Mouse (Mus musculus) myocyte (in vitro differentiated cells): ENCODE measurements around the gene Tfrc. TPM values are rescaled to one million over a fixed set of nuclear protein-coding genes. Genes with fewer than 3 reads are reported as not detected.
A peak's percentile ranks its signal among the peaks of the same experiment; 100 is the strongest.

Experiments
- H3K27me3 ChIP-seq: one replicate; pipeline ENCODE4 v1.6.1; 2011; ENCODE audit not compliant: control insufficient read depth, insufficient read depth, insufficient read length
- H3K36me3 ChIP-seq: one replicate; pipeline ENCODE4 v1.6.1; 2011; ENCODE audit not compliant: control insufficient read depth, insufficient read depth
- H3K4me2 ChIP-seq: one replicate; pipeline ENCODE4 v1.6.1; 2011; ENCODE audit warnings: low read depth, control low read depth
- H3K4me3 ChIP-seq: one replicate; pipeline ENCODE4 v1.5.1; 2011; ENCODE audit warnings: mild to moderate bottlenecking, control low read depth, moderate library complexity
- H3K79me2 ChIP-seq: one replicate; pipeline ENCODE4 v1.6.1; 2011; ENCODE audit not compliant: control insufficient read depth, insufficient read depth
- H3ac ChIP-seq: one replicate; pipeline ENCODE4 v1.6.1; 2011; ENCODE audit not compliant: control insufficient read depth, insufficient read length
- CEBPB ChIP-seq: IDR thresholded peaks from 2 replicates; pipeline ENCODE4 v1.6.1; 2011; ENCODE audit warnings: mild to moderate bottlenecking, moderate library complexity; ENCODE audit not compliant: poor library complexity, insufficient read depth, severe bottlenecking
- E2F4 ChIP-seq: IDR thresholded peaks from one replicate; pipeline ENCODE4 v1.6.1; 2011; ENCODE audit warnings: mild to moderate bottlenecking, control low read depth, moderate library complexity; ENCODE audit not compliant: insufficient read depth
- MAX ChIP-seq: IDR thresholded peaks from one replicate; pipeline ENCODE4 v1.6.1; 2011; ENCODE audit warnings: low read depth, mild to moderate bottlenecking, control low read depth
- MYOD1 ChIP-seq, 3 experiments: IDR thresholded peaks; one replicate each; pipeline ENCODE4 v1.6.1; 2011; ENCODE audit warnings: control low read depth in 2 of 3, low read depth in 2 of 3, mild to moderate bottlenecking in 2 of 3, moderate library complexity in 1 of 3; ENCODE audit not compliant: insufficient read length in 2 of 3, control insufficient read depth in 1 of 3
- MYOG ChIP-seq, 3 experiments: IDR thresholded peaks; one replicate each; pipeline ENCODE4 v1.6.1; 2011; ENCODE audit warnings: control low read depth in 2 of 3, low read depth in 2 of 3, mild to moderate bottlenecking in 2 of 3; ENCODE audit not compliant: insufficient read length in 2 of 3, control insufficient read depth in 1 of 3, insufficient read depth in 1 of 3
- POLR2A ChIP-seq: IDR thresholded peaks from one replicate; pipeline ENCODE4 v1.6.1; 2011; ENCODE audit warnings: low read depth, mild to moderate bottlenecking, control low read depth, moderate library complexity; ENCODE audit not compliant: insufficient read length
- POLR2AphosphoS2 ChIP-seq: IDR thresholded peaks from one replicate; pipeline ENCODE4 v1.6.1; 2011; ENCODE audit warnings: low read depth, control low read depth; ENCODE audit not compliant: insufficient read length
- REST ChIP-seq: IDR thresholded peaks from one replicate; pipeline ENCODE4 v1.6.1; 2011; ENCODE audit warnings: mild to moderate bottlenecking, control low read depth, moderate library complexity; ENCODE audit not compliant: insufficient read depth, insufficient read length
- SRF ChIP-seq: IDR thresholded peaks from one replicate; pipeline ENCODE4 v1.6.1; 2011; ENCODE audit warnings: low read depth; ENCODE audit not compliant: control insufficient read depth, insufficient read length
- TCF12 ChIP-seq: IDR thresholded peaks from one replicate; pipeline ENCODE4 v1.6.1; 2011; ENCODE audit warnings: mild to moderate bottlenecking, control low read depth; ENCODE audit not compliant: poor library complexity, insufficient read depth, severe bottlenecking
- TCF3 ChIP-seq: IDR thresholded peaks from one replicate; pipeline ENCODE4 v1.6.1; 2011; ENCODE audit warnings: low read depth, control low read depth; ENCODE audit not compliant: insufficient read length
- USF1 ChIP-seq: IDR thresholded peaks from one replicate; pipeline ENCODE4 v1.6.1; 2011; ENCODE audit warnings: low read depth, mild to moderate bottlenecking, control low read depth, moderate library complexity
- polyA plus RNA-seq: library from polyadenylated mRNA; unstranded; fragments of >200 nt; fragmentation: generic; extraction: Trizol; gene quantifications from one replicate; pipeline ENCODE4 v1.2.1, GENCODE M21; 2012; ENCODE audit warnings: missing spikeins

Gene Tfrc
- polyA plus RNA-seq, 1 experiment, result 55.4 TPM

- H3K36me3 ChIP-seq, result peaks cover 69% of the 10 kb centered on the region
- no peaks in the 10 kb centered on the region for H3K79me2 ChIP-seq
- H3ac ChIP-seq, result no peak overlapping the region
- H3K4me3 ChIP-seq, result no peak overlapping the region
- no peak overlapping the region for H3K4me2 ChIP-seq
- H3K27me3 ChIP-seq, result no peaks in the 10 kb centered on the region
- TF ChIP-seq POLR2A (no peak), MYOD1 (IDR thresholded peaks at IDR 0.05; ENCODE audit: control insufficient read depth in 1 of 3, insufficient read length in 2 of 3, low read depth in 2 of 3) (no peak), CEBPB (no peak), E2F4 (no peak), USF1 (no peak), REST (no peak), SRF (no peak), MYOG (IDR thresholded peaks at IDR 0.05; ENCODE audit: control insufficient read depth in 1 of 3, insufficient read depth in 1 of 3, insufficient read length in 2 of 3, low read depth in 2 of 3) (no peak), POLR2AphosphoS2 (no peak), TCF3 (no peak), TCF12 (no peak), MAX (no peak)
Measured at GRCm38 (mm10) chr16:32628140-32628539, 19.4 kb downstream of the Tfrc start.

- H3K36me3 ChIP-seq, result peaks cover 36% of the 10 kb centered on the region
- H3K4me2 ChIP-seq, result no peak overlapping the region
- no peaks in the 10 kb centered on the region for H3K79me2 ChIP-seq
- H3K4me3 ChIP-seq, result no peak overlapping the region
- H3ac ChIP-seq, result no peak overlapping the region
- no peaks in the 10 kb centered on the region for H3K27me3 ChIP-seq
- TF ChIP-seq MAX, result no peak
- no peak for TF ChIP-seq POLR2A
- TF ChIP-seq CEBPB, result no peak
- TF ChIP-seq E2F4, result no peak
- TF ChIP-seq MYOG (IDR thresholded peaks at IDR 0.05; ENCODE audit: control insufficient read depth in 1 of 3, insufficient read depth in 1 of 3, insufficient read length in 2 of 3, low read depth in 2 of 3), result no peak
- no peak for TF ChIP-seq SRF
- no peak for TF ChIP-seq USF1
- TF ChIP-seq REST, result no peak
- no peak for TF ChIP-seq POLR2AphosphoS2
- TF ChIP-seq TCF12, result no peak
- no peak for TF ChIP-seq TCF3
- TF ChIP-seq MYOD1 (IDR thresholded peaks at IDR 0.05; ENCODE audit: control insufficient read depth in 1 of 3, insufficient read length in 2 of 3, low read depth in 2 of 3), result no peak
Measured at GRCm38 (mm10) chr16:32632328-32632824, 23.7 kb downstream of the Tfrc start.

- Histone ChIP-seq H3K36me3 (peaks cover 30% of the 10 kb centered on the region), H3K4me3 (no peak overlapping the region), H3K4me2 (no peak overlapping the region), H3K27me3 (no peaks in the 10 kb centered on the region), H3ac (no peak overlapping the region), H3K79me2 (no peaks in the 10 kb centered on the region)
- TF ChIP-seq SRF (no peak), TCF3 (no peak), E2F4 (no peak), TCF12 (no peak), CEBPB (no peak), USF1 (no peak), MYOD1 (IDR thresholded peaks at IDR 0.05; ENCODE audit: control insufficient read depth in 1 of 3, insufficient read length in 2 of 3, low read depth in 2 of 3) (no peak), POLR2AphosphoS2 (no peak), MYOG (IDR thresholded peaks at IDR 0.05; ENCODE audit: control insufficient read depth in 1 of 3, insufficient read depth in 1 of 3, insufficient read length in 2 of 3, low read depth in 2 of 3) (no peak), MAX (no peak), POLR2A (no peak), REST (no peak)
Measured at GRCm38 (mm10) chr16:32633486-32634012, 24.8 kb downstream of the Tfrc start.

- Histone ChIP-seq H3K27me3 (no peaks in the 10 kb centered on the region), H3K4me2 (no peak overlapping the region), H3K36me3 (peaks cover 23% of the 10 kb centered on the region), H3ac (no peak overlapping the region), H3K79me2 (no peaks in the 10 kb centered on the region), H3K4me3 (no peak overlapping the region)
- TF ChIP-seq CEBPB, result no peak
- peak; percentile 45 for TF ChIP-seq POLR2AphosphoS2
Measured at GRCm38 (mm10) chr16:32634183-32634582, 25.5 kb downstream of the Tfrc start.

GRCm38 (mm10) chr16:32635314-32635713 is 26.6 kb downstream of the Tfrc start:
- TF ChIP-seq POLR2AphosphoS2 (no peak), SRF (no peak), POLR2A (no peak), MYOD1 (IDR thresholded peaks at IDR 0.05; ENCODE audit: control insufficient read depth in 1 of 3, insufficient read length in 2 of 3, low read depth in 2 of 3) (no peak), REST (no peak), TCF12 (no peak), MAX (no peak), E2F4 (no peak), TCF3 (no peak), USF1 (no peak), CEBPB (no peak), MYOG (IDR thresholded peaks at IDR 0.05; ENCODE audit: control insufficient read depth in 1 of 3, insufficient read depth in 1 of 3, insufficient read length in 2 of 3, low read depth in 2 of 3) (no peak)

More at GRCm38 (mm10) chr16:32635314-32635713, 26.6 kb downstream of the Tfrc start:
- H3K36me3 ChIP-seq, result peaks cover 18% of the 10 kb centered on the region
- H3K27me3 ChIP-seq, result no peaks in the 10 kb centered on the region
- no peaks in the 10 kb centered on the region for H3K79me2 ChIP-seq
- H3ac ChIP-seq, result no peak overlapping the region
- no peak overlapping the region for H3K4me3 ChIP-seq
- no peak overlapping the region for H3K4me2 ChIP-seq
